Mouse (Mus musculus): ENCODE results near the gene Hs2st1. TPM values are rescaled to one million over a fixed set of nuclear protein-coding genes. Genes with fewer than 3 reads are reported as not detected.

Hs2st1 gene
- polyA plus RNA-seq, 2 experiments, result 1.7 to 2.5 TPM

- DNase-seq (ENCODE audit: low read depth in 3 of 3, low spot score in 3 of 3), result no peak
- H3K9ac ChIP-seq (replicated peaks), result no peak overlapping the region
- H3K27me3 ChIP-seq (ENCODE audit: control insufficient read depth, insufficient read depth, low read length), result no peaks in the 10 kb centered on the region
- H3K36me3 ChIP-seq (replicated peaks; ENCODE audit: control insufficient read depth, insufficient read depth, low read depth), result no peaks in the 10 kb centered on the region
- H3K4me2 ChIP-seq (ENCODE audit: low read depth), result no peak overlapping the region
- H3K4me3 ChIP-seq (ENCODE audit: insufficient read depth in 1 of 2, low read depth in 2 of 2, low read length in 2 of 2), result no peak overlapping the region
- TF ChIP-seq CTCF (IDR thresholded peaks at IDR 0.05; ENCODE audit: low read depth) (no peak), EP300 (IDR thresholded peaks at IDR 0.05; ENCODE audit: low read depth) (no peak)
- H3K27ac ChIP-seq, result no peak overlapping the region
- ATAC-seq (ENCODE audit: insufficient read depth), result no peak
- no peaks in the 10 kb centered on the region for H3K9me3 ChIP-seq (ENCODE audit: control insufficient read depth, low read length)
- WGBS (ENCODE audit: insufficient replicate concordance), result 74% methylated on average over 7 of the region's 7 CpGs
- peaks cover 0 to 4% of the 10 kb centered on the region in 2 experiments; a peak in 1 of 4 replicates for H3K4me1 ChIP-seq (replicated peaks; ENCODE audit: control insufficient read depth in 2 of 2, insufficient read depth in 2 of 2, low read length in 1 of 2)
Observed at GRCm38 (mm10) chr3:144548186-144548845, 21.7 kb downstream of the Hs2st1 start.

GRCm38 (mm10) chr3:144546490-144546889 is 23.5 kb downstream of the Hs2st1 start:
- no peak for ATAC-seq (ENCODE audit: insufficient read depth)
- H3K9ac ChIP-seq (replicated peaks), result no peak overlapping the region
- no peaks in the 10 kb centered on the region for H3K27me3 ChIP-seq (ENCODE audit: control insufficient read depth, insufficient read depth, low read length)
- no peak overlapping the region for H3K4me2 ChIP-seq (ENCODE audit: low read depth)
- WGBS (ENCODE audit: insufficient replicate concordance), result 18% methylated on average over 4 of the region's 4 CpGs
- TF ChIP-seq CTCF (IDR thresholded peaks at IDR 0.05; ENCODE audit: low read depth), result no peak
- no peak for TF ChIP-seq EP300 (IDR thresholded peaks at IDR 0.05; ENCODE audit: low read depth)
- no peak for DNase-seq (ENCODE audit: low read depth in 3 of 3, low spot score in 3 of 3)
- peaks cover 0 to 3% of the 10 kb centered on the region in 2 experiments; a peak in 2 of 4 replicates for H3K4me1 ChIP-seq (replicated peaks; ENCODE audit: control insufficient read depth in 2 of 2, insufficient read depth in 2 of 2, low read length in 1 of 2)
- no peaks in the 10 kb centered on the region for H3K9me3 ChIP-seq (ENCODE audit: control insufficient read depth, low read length)
- no peak overlapping the region for H3K4me3 ChIP-seq (ENCODE audit: insufficient read depth in 1 of 2, low read depth in 2 of 2, low read length in 2 of 2)
- no peak overlapping the region for H3K27ac ChIP-seq
- H3K36me3 ChIP-seq (replicated peaks; ENCODE audit: control insufficient read depth, insufficient read depth, low read depth), result no peaks in the 10 kb centered on the region

GRCm38 (mm10) chr3:144545832-144546231 is 24.1 kb downstream of the Hs2st1 start:
- WGBS (ENCODE audit: insufficient replicate concordance), result 67% methylated on average over 4 of the region's 4 CpGs
- no peaks in the 10 kb centered on the region for H3K36me3 ChIP-seq (replicated peaks; ENCODE audit: control insufficient read depth, insufficient read depth, low read depth)
- no peak for TF ChIP-seq EP300 (IDR thresholded peaks at IDR 0.05; ENCODE audit: low read depth)
- no peak for TF ChIP-seq CTCF (IDR thresholded peaks at IDR 0.05; ENCODE audit: low read depth)
- no peaks in the 10 kb centered on the region for H3K9me3 ChIP-seq (ENCODE audit: control insufficient read depth, low read length)
- H3K27me3 ChIP-seq (ENCODE audit: control insufficient read depth, insufficient read depth, low read length), result no peaks in the 10 kb centered on the region
- DNase-seq (ENCODE audit: low read depth in 3 of 3, low spot score in 3 of 3) (no peak), ATAC-seq (ENCODE audit: insufficient read depth) (no peak)
- peaks cover 0 to 3% of the 10 kb centered on the region in 2 experiments; a peak in 2 of 4 replicates for H3K4me1 ChIP-seq (replicated peaks; ENCODE audit: control insufficient read depth in 2 of 2, insufficient read depth in 2 of 2, low read length in 1 of 2)
- no peak overlapping the region for H3K27ac ChIP-seq
- H3K9ac ChIP-seq (replicated peaks), result no peak overlapping the region
- H3K4me3 ChIP-seq (ENCODE audit: insufficient read depth in 1 of 2, low read depth in 2 of 2, low read length in 2 of 2), result no peak overlapping the region
- no peak overlapping the region for H3K4me2 ChIP-seq (ENCODE audit: low read depth)

- no peaks in the 10 kb centered on the region for H3K36me3 ChIP-seq (replicated peaks; ENCODE audit: control insufficient read depth, insufficient read depth, low read depth)
- H3K9me3 ChIP-seq (ENCODE audit: control insufficient read depth, low read length), result no peaks in the 10 kb centered on the region
- H3K4me3 ChIP-seq (ENCODE audit: insufficient read depth in 1 of 2, low read depth in 2 of 2, low read length in 2 of 2), result no peak overlapping the region
- WGBS (ENCODE audit: insufficient replicate concordance), result 87% methylated on average over 7 of the region's 7 CpGs
- H3K4me1 ChIP-seq (replicated peaks; ENCODE audit: control insufficient read depth in 2 of 2, insufficient read depth in 2 of 2, low read length in 1 of 2), result peaks cover 0 to 3% of the 10 kb centered on the region in 2 experiments; a peak in 2 of 4 replicates
- H3K4me2 ChIP-seq (ENCODE audit: low read depth), result no peak overlapping the region
- H3K9ac ChIP-seq (replicated peaks), result no peak overlapping the region
- no peak for DNase-seq (ENCODE audit: low read depth in 3 of 3, low spot score in 3 of 3)
- no peak overlapping the region for H3K27ac ChIP-seq
- TF ChIP-seq EP300 (IDR thresholded peaks at IDR 0.05; ENCODE audit: low read depth) (no peak), CTCF (IDR thresholded peaks at IDR 0.05; ENCODE audit: low read depth) (no peak)
- ATAC-seq (ENCODE audit: insufficient read depth), result no peak
- H3K27me3 ChIP-seq (ENCODE audit: control insufficient read depth, insufficient read depth, low read length), result no peaks in the 10 kb centered on the region
Observed at GRCm38 (mm10) chr3:144545152-144545551, 24.8 kb downstream of the Hs2st1 start.

- ATAC-seq (ENCODE audit: insufficient read depth) (no peak), DNase-seq (ENCODE audit: low read depth in 3 of 3, low spot score in 3 of 3) (no peak)
- H3K4me2 ChIP-seq (ENCODE audit: low read depth), result no peak overlapping the region
- no peaks in the 10 kb centered on the region for H3K9me3 ChIP-seq (ENCODE audit: control insufficient read depth, low read length)
- H3K4me1 ChIP-seq (replicated peaks; ENCODE audit: control insufficient read depth in 2 of 2, insufficient read depth in 2 of 2, low read length in 1 of 2), result peaks cover 0 to 3% of the 10 kb centered on the region in 2 experiments; a peak in 2 of 4 replicates
- no peak for TF ChIP-seq CTCF (IDR thresholded peaks at IDR 0.05; ENCODE audit: low read depth)
- no peak for TF ChIP-seq EP300 (IDR thresholded peaks at IDR 0.05; ENCODE audit: low read depth)
- H3K9ac ChIP-seq (replicated peaks), result no peak overlapping the region
- H3K4me3 ChIP-seq (ENCODE audit: insufficient read depth in 1 of 2, low read depth in 2 of 2, low read length in 2 of 2), result no peak overlapping the region
- 77% methylated on average over 6 of the region's 6 CpGs for WGBS (ENCODE audit: insufficient replicate concordance)
- no peak overlapping the region for H3K27ac ChIP-seq
- no peaks in the 10 kb centered on the region for H3K36me3 ChIP-seq (replicated peaks; ENCODE audit: control insufficient read depth, insufficient read depth, low read depth)
- H3K27me3 ChIP-seq (ENCODE audit: control insufficient read depth, insufficient read depth, low read length), result no peaks in the 10 kb centered on the region
Observed at GRCm38 (mm10) chr3:144541906-144542438, 28.0 kb downstream of the Hs2st1 start.
